Mouse (Mus musculus) frontal cortex, postnatal 36 days (tissue): ENCODE data around the gene Gm3029.
"Not testable (repeated sequence)": the region's sequence is repeated elsewhere in the genome, so short reads cannot be mapped to it uniquely, and the experiment has no call there.

Experiments used
- DNase-seq, 2 experiments: peaks; one replicate each; pipeline ENCODE4 v3.0.0; 2022; ENCODE audit warnings: low spot score in 2 of 2

Gm3029 gene

GRCm38 (mm10) chr14:3931456-3931855, at the start of gene Gm3029:
Gene Gm3029 (plus strand): TSS chr14:3931756.
- not testable (repeated sequence) for DNase-seq

GRCm38 (mm10) chr14:3883872-3884271, 47.7 kb upstream of the Gm3029 start, which contains the start of gene Gm2916:
Gene Gm2916 (plus strand): TSS chr14:3884172.
- DNase-seq: not testable (repeated sequence)

- not testable (repeated sequence) for DNase-seq
Observed at GRCm38 (mm10) chr14:3963247-3963646, 31.7 kb downstream of the Gm3029 start, which contains the start of gene Gm3095. Gene Gm3095 (plus strand): TSS chr14:3963547.
